Mouse (Mus musculus) embryonic facial prominence, embryonic 14.5 days (tissue): ENCODE data around the gene Gm5800. TPM values are rescaled to one million over a fixed set of nuclear protein-coding genes. Genes with fewer than 3 reads are reported as not detected.
"Not testable (repeated sequence)": the region's sequence is repeated elsewhere in the genome, so short reads cannot be mapped to it uniquely, and the experiment has no call there.

Source experiments
- ATAC-seq: fragments of 200-750 bp; cut with Nextera tagmentation; 2 replicates; pipeline ENCODE4 v1.8.0; 2017; ENCODE audit warnings: low read depth, moderate number of reproducible peaks, moderate TSS enrichment
- DNase-seq: peaks from one replicate; pipeline ENCODE4 v3.0.0-alpha.2; 2015; ENCODE audit warnings: low spot score
- H3K27ac ChIP-seq: fragments of 300-500 bp; sonication (generic); replicated peaks from 2 replicates; pipeline ENCODE4 v1.5.1; 2014; ENCODE audit warnings: low read depth, mild to moderate bottlenecking, low read length, moderate library complexity
- H3K27me3 ChIP-seq: fragments of 300-500 bp; sonication (generic); replicated peaks from 2 replicates; pipeline ENCODE4 v1.6.1; 2014; ENCODE audit warnings: low read length; ENCODE audit not compliant: control insufficient read depth, insufficient read depth
- H3K36me3 ChIP-seq: fragments of 300-500 bp; sonication (generic); 2 replicates; pipeline ENCODE4 v1.6.1; 2014; ENCODE audit warnings: low read length, mixed read lengths; ENCODE audit not compliant: control insufficient read depth, insufficient read depth
- H3K4me1 ChIP-seq: fragments of 300-500 bp; sonication (generic); 2 replicates; pipeline ENCODE4 v1.6.1; 2014; ENCODE audit warnings: antibody characterized with exemption, low read length; ENCODE audit not compliant: control insufficient read depth, insufficient read depth
- H3K4me2 ChIP-seq: fragments of 300-500 bp; sonication (generic); 2 replicates; pipeline ENCODE4 v1.6.1; 2014; ENCODE audit warnings: low read depth, mild to moderate bottlenecking, low read length, moderate library complexity, mixed read lengths
- H3K4me3 ChIP-seq: fragments of 300-500 bp; sonication (generic); 2 replicates; pipeline ENCODE4 v1.5.1; 2014; ENCODE audit warnings: low read depth, mild to moderate bottlenecking, low read length
- H3K9ac ChIP-seq: fragments of 300-500 bp; sonication (generic); 2 replicates; pipeline ENCODE4 v1.6.1; 2014; ENCODE audit warnings: low read depth, mild to moderate bottlenecking, low read length, moderate library complexity, mixed read lengths
- H3K9me3 ChIP-seq: fragments of 300-500 bp; sonication (generic); 2 replicates; pipeline ENCODE4 v1.6.1; 2016; ENCODE audit warnings: low read length; ENCODE audit not compliant: control insufficient read depth
- WGBS: fragments of 180-500 bp; shearing (Covaris S2); extraction: QIAGEN DNeasy Blood & Tissue Kit; methylation state at CpG from one replicate; pipeline ENCODE4 v1.1.7; 2014; 5-methylcytosine and 5-hydroxymethylcytosine counted together
- polyA plus RNA-seq: library from polyadenylated mRNA; unstranded; fragments of >200 nt; fragmentation: Nextera tagmentation; extraction: Ambion mirVana; gene quantifications from 2 replicates; pipeline ENCODE4 v1.2.1, GENCODE M21; 2014

Gene Gm5800
- not detected in 2 replicates for polyA plus RNA-seq

GRCm38 (mm10) chr14:51717083-51717482 lies at the start of gene Gm5800:
Gm5800 (minus strand) TSS chr14:51717183.
- ATAC-seq (no peak), DNase-seq (no peak)
- Histone ChIP-seq H3K4me2 (no peak within 1 kb of the TSS), H3K9me3 (no peaks in the 10 kb centered on the region), H3K36me3 (no peaks in the 10 kb centered on the region), H3K27ac (no peak within 1 kb of the TSS), H3K4me3 (no peak within 1 kb of the TSS), H3K9ac (no peak within 1 kb of the TSS), H3K4me1 (no peaks in the 10 kb centered on the region), H3K27me3 (no peaks in the 10 kb centered on the region)
- WGBS = 38% methylated on average over 1 of the region's 1 CpGs

GRCm38 (mm10) chr14:51755944-51756343 lies 39.0 kb upstream of the Gm5800 start:
- H3K4me3 ChIP-seq = no peak overlapping the region
- H3K9me3 ChIP-seq = no peaks in the 10 kb centered on the region
- ATAC-seq (no peak), DNase-seq (no peak)
- H3K9ac ChIP-seq = no peak overlapping the region
- H3K27me3 ChIP-seq = no peaks in the 10 kb centered on the region
- no peaks in the 10 kb centered on the region for H3K4me1 ChIP-seq
- H3K36me3 ChIP-seq = no peaks in the 10 kb centered on the region
- no peak overlapping the region for H3K27ac ChIP-seq
- WGBS = 19% methylated on average over 2 of the region's 2 CpGs
- H3K4me2 ChIP-seq = no peak overlapping the region

- DNase-seq = peak; percentile 24
- Histone ChIP-seq H3K27ac (no peak overlapping the region), H3K36me3 (no peaks in the 10 kb centered on the region), H3K4me2 (peak overlapping the region; percentile 89), H3K27me3 (peaks cover 45% of the 10 kb centered on the region), H3K4me1 (peaks cover 7% of the 10 kb centered on the region; the same call in 1 of the 2 replicates), H3K4me3 (peak overlapping the region; percentile 45), H3K9ac (peak overlapping the region; percentile 53), H3K9me3 (no peaks in the 10 kb centered on the region)
- 1% methylated on average over 39 of the region's 42 CpGs for WGBS
- ATAC-seq = peak; percentile 15; the same call in 1 of the 2 replicates
These were observed 23.6 kb upstream of the Gm5800 start for GRCm38 (mm10) chr14:51740347-51741170.

GRCm38 (mm10) chr14:51739150-51739993 lies 22.4 kb upstream of the Gm5800 start:
- no peak for DNase-seq
- no peak overlapping the region for H3K27ac ChIP-seq
- H3K4me1 ChIP-seq = peaks cover 7% of the 10 kb centered on the region; the same call in 1 of the 2 replicates
- no peaks in the 10 kb centered on the region for H3K36me3 ChIP-seq
- H3K4me2 ChIP-seq = peak overlapping the region; percentile 89
- WGBS = under 1% methylated on average over 20 of the region's 24 CpGs
- ATAC-seq = no peak
- H3K9ac ChIP-seq = peak overlapping the region; percentile 3; the same call in 1 of the 2 replicates
- peaks cover 45% of the 10 kb centered on the region for H3K27me3 ChIP-seq
- peak overlapping the region; percentile 45 for H3K4me3 ChIP-seq
- no peaks in the 10 kb centered on the region for H3K9me3 ChIP-seq

- H3K4me3 ChIP-seq = peak overlapping the region; percentile 45
- peaks cover 45% of the 10 kb centered on the region for H3K27me3 ChIP-seq
- no peaks in the 10 kb centered on the region for H3K36me3 ChIP-seq
- H3K4me1 ChIP-seq = peaks cover 7% of the 10 kb centered on the region; the same call in 1 of the 2 replicates
- H3K27ac ChIP-seq = no peak overlapping the region
- WGBS = 3% methylated on average over 28 of the region's 29 CpGs
- no peaks in the 10 kb centered on the region for H3K9me3 ChIP-seq
- H3K9ac ChIP-seq = peak overlapping the region; percentile 3; the same call in 1 of the 2 replicates
- DNase-seq = no peak
- peak overlapping the region; percentile 89 for H3K4me2 ChIP-seq
- no peak for ATAC-seq
These were observed 21.6 kb upstream of the Gm5800 start for GRCm38 (mm10) chr14:51738411-51739149.

DNA sequence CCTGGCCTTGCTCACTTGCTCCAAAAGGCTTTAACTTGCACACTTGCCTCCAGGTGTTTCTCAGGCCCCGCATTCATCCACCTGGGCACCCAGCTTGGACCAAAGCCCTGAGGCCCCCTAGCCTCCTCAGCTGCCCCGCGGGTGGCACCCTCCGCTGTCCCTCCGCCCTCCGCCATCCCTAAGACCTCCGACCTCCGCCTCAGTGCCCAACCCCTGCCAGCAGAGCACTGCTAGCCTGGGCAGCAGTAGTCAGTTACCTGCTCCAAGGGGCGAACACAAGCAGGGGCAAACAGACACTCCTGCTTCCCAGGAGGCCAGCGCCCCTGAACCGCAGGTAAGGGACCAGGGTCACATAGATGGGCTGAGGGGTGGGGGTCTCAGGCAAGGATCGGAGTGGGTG lies 21.0 kb upstream of the Gm5800 start:
- H3K4me2 ChIP-seq = no peak overlapping the region
- no peak overlapping the region for H3K4me3 ChIP-seq
- ATAC-seq (no peak), DNase-seq (no peak)
- H3K4me1 ChIP-seq = peaks cover 7% of the 10 kb centered on the region; the same call in 1 of the 2 replicates
- no peaks in the 10 kb centered on the region for H3K36me3 ChIP-seq
- H3K27me3 ChIP-seq = peaks cover 45% of the 10 kb centered on the region
- no peaks in the 10 kb centered on the region for H3K9me3 ChIP-seq
- no peak overlapping the region for H3K27ac ChIP-seq
- no peak overlapping the region for H3K9ac ChIP-seq
- WGBS = 15% methylated on average over 12 of the region's 12 CpGs

DNA sequence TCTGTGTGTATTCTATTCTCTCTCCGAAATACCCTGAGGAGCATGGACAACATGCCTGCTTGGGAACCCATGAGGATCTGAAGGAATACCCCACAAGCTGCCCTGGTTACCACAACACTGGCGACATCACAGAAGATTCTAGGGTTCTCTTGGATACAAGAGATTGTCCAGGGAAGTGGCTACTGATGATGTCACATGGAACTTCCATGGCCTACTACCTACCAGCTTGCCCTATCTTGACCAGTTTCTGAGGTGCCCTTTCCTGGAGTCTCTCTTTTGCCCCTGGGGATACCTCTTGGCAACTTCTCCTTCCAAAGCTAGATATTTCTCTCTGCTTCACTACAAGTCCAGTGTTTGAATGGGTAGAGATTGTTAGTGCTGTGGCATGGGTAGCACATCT lies 21.6 kb downstream of the Gm5800 start, which contains the start of gene Gm17079:
Gene Gm17079, minus strand, starts transcription at position 101 of the 400 bp plus-strand sequence.
- H3K27me3 ChIP-seq, H3K27ac ChIP-seq, H3K4me1 ChIP-seq, ATAC-seq, H3K36me3 ChIP-seq, H3K4me3 ChIP-seq, H3K4me2 ChIP-seq, H3K9ac ChIP-seq, DNase-seq, H3K9me3 ChIP-seq: not testable (repeated sequence)
- WGBS = no CpG with 5 or more reads among the region's 2 CpGs

- Histone ChIP-seq H3K4me3 (no peak overlapping the region), H3K4me2 (no peak overlapping the region), H3K27ac (no peak overlapping the region), H3K36me3 (no peaks in the 10 kb centered on the region), H3K9ac (no peak overlapping the region), H3K4me1 (no peaks in the 10 kb centered on the region), H3K27me3 (no peaks in the 10 kb centered on the region), H3K9me3 (no peaks in the 10 kb centered on the region)
- no peak for DNase-seq
- ATAC-seq = no peak
- WGBS = 89% methylated on average over 5 of the region's 5 CpGs
These were observed 39.7 kb downstream of the Gm5800 start for GRCm38 (mm10) chr14:51677269-51677668.
